Mouse (Mus musculus) embryonic facial prominence, embryonic 12.5 days (tissue): ENCODE results near the gene Zmym1. TPM values are rescaled to one million over a fixed set of nuclear protein-coding genes. Genes with fewer than 3 reads are reported as not detected.

Experiments
- polyA plus RNA-seq: library from polyadenylated mRNA; unstranded; fragments of >200 nt; fragmentation: Nextera tagmentation; extraction: Ambion mirVana; gene quantifications from 2 replicates; pipeline ENCODE4 v1.2.1, GENCODE M21; 2016

The Zmym1 gene
- polyA plus RNA-seq, 1 experiment from 2014 or later, result 27.1 TPM

Other genes starting within 250 kb of the Zmym1 start
- 35.2 and 36.4 TPM in 2 replicates for gene Zmym4, start 93.0 kb downstream of the Zmym1 start, polyA plus RNA-seq
- 168 and 187 TPM in 2 replicates for gene Sfpq, start 39.8 kb downstream of the Zmym1 start, polyA plus RNA-seq
- gene Zmym6, start 16.2 kb upstream of the Zmym1 start, polyA plus RNA-seq, result 35.2 and 36.0 TPM in 2 replicates
- 15.9 and 17.6 TPM in 2 replicates for gene Tmem35b, start 62.5 kb upstream of the Zmym1 start, polyA plus RNA-seq
- gene Dlgap3, start 108.1 kb upstream of the Zmym1 start, polyA plus RNA-seq, result 1.3 TPM in 2 replicates
- 49.1 and 51.1 TPM in 2 replicates for gene Smim12, start 182.6 kb upstream of the Zmym1 start, polyA plus RNA-seq